Mouse (Mus musculus): ENCODE data around the gene Cdk4.

- TF ChIP-seq CTCF (IDR thresholded peaks at IDR 0.05; ENCODE audit: low read depth) (no peak), EP300 (IDR thresholded peaks at IDR 0.05; ENCODE audit: low read depth) (no peak)
Observed at GRCm38 (mm10) chr10:127049395-127050118, 13.8 kb upstream of the Cdk4 start.

Data from heart, postnatal 0 days (tissue).